Mouse (Mus musculus) liver, embryonic 14.5 days (tissue): ENCODE results near the gene Gm10401.

Experiments used
- CTCF ChIP-seq: IDR thresholded peaks from 2 replicates; pipeline ENCODE4 v1.5.1; 2016; ENCODE audit warnings: antibody characterized with exemption, low read depth, control low read depth
- EP300 ChIP-seq: IDR thresholded peaks from 2 replicates; pipeline ENCODE4 v1.6.1; 2016; ENCODE audit warnings: antibody characterized with exemption, low read depth

DNA sequence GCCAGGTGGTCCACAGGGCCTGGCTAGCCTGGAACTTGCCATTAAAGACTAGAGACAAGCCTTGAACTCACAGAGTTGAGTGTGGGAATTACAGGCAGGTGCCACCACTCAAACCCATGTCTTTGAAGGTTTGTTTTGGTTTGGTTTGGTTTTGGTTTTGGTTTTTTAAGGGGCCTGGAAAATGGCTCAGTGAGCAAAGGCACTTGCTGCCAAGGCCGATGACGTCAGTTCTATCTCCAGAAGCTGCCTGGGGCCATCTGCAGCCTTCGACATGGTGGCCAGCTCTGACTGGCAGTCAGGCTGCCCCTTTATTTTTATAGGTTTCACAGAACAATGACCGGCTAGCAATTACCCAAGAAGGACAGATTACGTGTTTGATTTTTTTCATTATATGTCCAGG lies 22.9 kb upstream of the Gm10401 start:
- no peak for TF ChIP-seq EP300
- no peak for TF ChIP-seq CTCF
